Mouse (Mus musculus) cerebellum, postnatal 25 days (tissue): ENCODE data around the gene Lin7a.

Experiments
- DNase-seq, 2 experiments: peaks; one replicate each; pipeline ENCODE4 v3.0.0; 2021; ENCODE audit warnings: mixed read lengths in 2 of 2

Gene Lin7a

GRCm38 (mm10) chr10:107339524-107339923 is 68.0 kb downstream of the Lin7a start:
- DNase-seq, result no peak

DNA sequence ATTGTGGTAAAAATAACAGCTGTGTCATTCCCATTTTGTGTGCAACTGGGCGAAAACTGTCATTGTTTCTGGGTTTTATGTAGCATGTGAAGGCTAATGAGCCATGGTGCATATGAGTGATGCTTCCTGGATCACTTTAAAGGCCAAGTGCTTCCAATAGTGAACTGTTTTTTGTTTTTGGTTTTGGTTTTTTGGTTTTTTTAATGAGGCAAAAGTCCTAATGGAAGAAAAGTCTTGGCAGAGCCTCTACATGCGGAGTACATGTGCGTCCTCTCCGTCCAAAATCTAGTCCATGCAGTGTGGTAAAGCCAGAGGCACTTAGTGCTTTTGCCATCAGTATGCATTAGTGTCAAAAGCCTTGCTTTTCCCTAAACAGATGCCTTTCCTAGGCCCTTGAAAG is 69.7 kb downstream of the Lin7a start:
- no peak for DNase-seq

DNA sequence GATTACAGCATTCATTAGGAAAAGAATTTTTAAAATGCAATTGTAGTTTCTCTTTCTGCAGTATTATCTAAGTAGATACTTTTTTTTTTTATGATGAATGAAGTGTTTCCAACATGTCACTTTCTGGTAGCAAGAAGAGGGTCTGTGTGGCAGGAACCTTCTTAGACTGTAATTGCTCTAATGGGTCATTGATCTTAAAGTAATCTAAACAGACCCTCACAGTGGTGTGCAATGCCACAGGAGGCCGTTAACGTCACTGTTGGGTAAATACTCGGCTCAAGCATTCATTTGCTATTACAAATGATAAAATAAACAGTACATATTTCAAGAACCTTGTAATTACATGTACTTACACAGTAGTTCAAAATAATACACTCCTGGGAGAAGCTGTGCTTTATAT is 72.7 kb downstream of the Lin7a start:
- no peak for DNase-seq

- DNase-seq, result no peak
These were observed 76.4 kb downstream of the Lin7a start for GRCm38 (mm10) chr10:107347842-107348241.

- no peak for DNase-seq
These were observed 80.4 kb downstream of the Lin7a start for GRCm38 (mm10) chr10:107351696-107352485.

GRCm38 (mm10) chr10:107353483-107353882 is 82.0 kb downstream of the Lin7a start:
- no peak for DNase-seq

DNA sequence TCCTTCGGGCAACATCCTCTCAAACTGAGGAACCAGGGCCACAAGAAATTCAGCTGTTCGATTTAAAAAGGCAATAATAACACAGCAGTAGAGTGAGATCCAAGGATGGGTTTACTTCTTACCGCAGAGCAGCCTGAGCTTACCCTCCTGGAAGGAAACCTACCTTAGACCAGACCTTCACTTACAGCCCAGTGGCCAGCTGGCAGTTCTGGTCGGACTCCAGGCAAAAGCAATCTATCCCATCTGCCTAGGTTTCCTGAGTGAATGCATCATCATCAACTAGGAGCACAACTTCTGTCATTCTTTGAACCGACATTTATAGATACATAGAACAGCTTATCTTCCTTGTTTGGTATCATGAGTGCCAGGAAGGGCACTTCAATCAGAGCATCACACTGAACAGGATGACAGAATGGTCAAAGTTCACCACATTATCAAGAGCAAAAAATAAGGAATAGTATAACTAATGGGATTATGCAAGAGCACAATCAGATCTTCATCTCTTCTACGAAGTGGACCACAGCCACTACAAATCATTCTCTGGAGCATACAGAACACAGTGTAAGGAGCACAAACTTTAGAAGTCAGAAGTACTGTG is 87.1 kb downstream of the Lin7a start:
- peak; percentile 83 to 84 for DNase-seq

DNA sequence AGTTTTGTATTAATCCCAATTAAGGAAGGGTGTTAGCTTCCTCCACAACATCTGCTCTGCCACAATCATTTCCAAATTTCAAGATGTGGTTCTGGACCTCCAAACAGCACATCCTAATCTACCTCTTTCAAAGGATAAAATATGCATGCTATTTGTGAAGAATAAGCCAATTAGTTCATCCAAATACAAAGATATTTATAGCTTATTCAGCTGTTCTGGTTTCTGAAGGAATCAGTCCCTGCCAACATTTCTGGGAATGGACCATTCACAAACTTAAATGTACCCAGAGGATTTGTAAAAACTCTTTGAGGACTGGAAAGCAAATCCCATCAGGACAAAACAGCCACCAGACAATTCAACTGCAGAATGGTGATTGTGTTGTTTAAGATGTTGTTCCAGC is 87.8 kb downstream of the Lin7a start:
- no peak for DNase-seq

DNA sequence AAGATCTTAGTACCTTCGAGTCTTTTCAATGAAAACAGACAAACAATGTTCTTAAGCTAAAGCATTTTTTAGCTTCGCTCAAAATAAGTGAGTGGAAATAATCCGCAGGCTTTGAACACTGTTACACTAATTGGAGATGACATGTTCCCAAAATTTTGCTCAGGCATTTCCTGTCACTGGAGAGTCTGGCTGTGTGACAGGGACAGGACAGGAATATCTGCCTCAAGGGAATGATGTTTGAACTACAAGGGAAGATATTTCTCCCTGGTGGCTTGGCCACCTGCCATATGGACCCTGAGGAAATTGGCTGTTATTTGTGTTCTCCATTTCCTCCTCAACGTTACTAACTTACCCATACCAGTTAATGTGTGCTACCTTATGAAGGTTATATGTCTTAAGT is 90.1 kb downstream of the Lin7a start:
- DNase-seq, result peak; percentile 92 to 95

- no peak for DNase-seq
These were observed 90.5 kb downstream of the Lin7a start for GRCm38 (mm10) chr10:107362026-107362425.

- no peak for DNase-seq
These were observed 91.7 kb downstream of the Lin7a start for GRCm38 (mm10) chr10:107363049-107363816.

DNA sequence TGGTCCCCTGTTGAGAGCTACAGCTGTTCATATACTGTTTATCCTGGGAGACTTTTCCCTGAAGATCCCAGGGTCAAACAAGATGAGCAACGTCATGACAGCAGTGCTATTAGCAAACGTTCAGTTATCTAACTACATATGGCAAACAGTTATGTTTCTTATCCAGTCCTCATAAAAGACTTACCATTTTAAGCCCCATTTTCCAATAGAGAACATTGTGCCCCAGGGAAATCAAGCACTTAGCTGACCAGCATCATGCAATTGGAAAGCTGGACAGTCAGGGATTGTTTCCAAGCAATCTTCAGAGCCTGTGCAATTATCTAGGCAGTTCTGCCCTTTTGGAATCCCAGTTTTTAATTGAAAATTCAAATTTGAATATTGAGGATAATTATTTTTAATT is 105.7 kb downstream of the Lin7a start:
- no peak for DNase-seq

- DNase-seq, result no peak
These were observed 109.8 kb downstream of the Lin7a start for GRCm38 (mm10) chr10:107381143-107381746.

- DNase-seq, result no peak
These were observed 112.3 kb downstream of the Lin7a start for GRCm38 (mm10) chr10:107383825-107384224.

- peak; percentile 83 to 90 for DNase-seq
These were observed 118.0 kb downstream of the Lin7a start for GRCm38 (mm10) chr10:107389505-107389904.

DNA sequence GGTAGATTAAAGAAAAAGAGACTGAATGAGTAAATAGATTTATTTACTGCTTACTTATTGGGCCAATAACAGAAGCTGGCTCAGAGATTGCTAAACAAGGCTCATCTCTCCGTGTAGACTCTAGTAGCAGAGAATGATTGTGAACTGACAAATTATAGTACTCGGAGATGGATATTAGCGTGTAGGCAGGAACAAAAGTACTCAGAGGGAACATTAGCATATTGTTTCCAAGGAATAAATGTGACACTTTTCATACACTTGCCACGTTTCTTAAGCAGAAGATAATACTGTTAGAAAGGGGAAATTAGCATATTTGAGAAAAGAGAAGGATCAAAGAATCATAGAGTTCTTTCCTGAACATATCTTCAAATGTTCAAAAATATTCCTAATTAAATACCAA is 133.9 kb downstream of the Lin7a start:
- DNase-seq, result no peak

DNA sequence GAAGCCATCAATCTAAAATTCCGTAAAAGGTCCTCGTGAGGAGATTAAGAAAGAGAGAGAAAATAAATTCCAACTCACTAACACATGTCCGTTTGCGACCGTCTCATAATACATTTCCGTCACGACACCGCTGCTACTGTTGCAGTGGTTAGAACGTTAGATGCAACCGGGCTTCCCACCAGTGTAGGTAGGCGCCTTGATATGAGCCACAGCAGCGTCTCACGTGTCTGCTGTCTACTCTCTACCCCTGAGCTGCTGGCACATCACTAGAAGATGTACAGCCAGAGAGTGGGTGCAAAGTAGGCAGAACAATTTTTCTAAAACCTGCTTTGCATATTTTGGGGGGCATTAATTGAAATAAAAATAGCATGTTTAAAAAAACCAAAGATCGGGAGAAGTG is 146.8 kb downstream of the Lin7a start:
- DNase-seq, result no peak

DNA sequence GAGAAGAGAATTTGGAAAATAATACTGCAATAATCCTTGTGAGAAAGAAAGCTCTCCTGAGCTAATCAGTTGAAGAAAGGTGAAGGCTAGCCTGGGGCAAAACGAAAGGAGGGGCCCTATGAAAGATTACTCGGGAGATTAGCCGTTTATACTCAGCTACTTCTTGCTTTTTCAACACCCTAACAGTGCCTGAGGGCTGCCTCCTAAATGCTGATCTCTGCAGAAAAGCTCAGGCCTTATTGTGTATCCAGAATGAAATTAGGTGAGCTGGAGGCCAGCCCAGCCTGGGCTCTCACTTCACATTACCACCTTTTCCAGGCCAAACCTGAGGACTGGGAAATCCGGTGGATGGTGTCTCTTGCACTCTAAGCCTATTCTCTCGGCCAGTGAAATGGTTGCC is 165.5 kb downstream of the Lin7a start:
- DNase-seq, result peak in 1 of 2 experiments; percentile 17

GRCm38 (mm10) chr10:107442781-107443180 is 171.3 kb downstream of the Lin7a start:
- DNase-seq, result peak; percentile 22 to 56

DNA sequence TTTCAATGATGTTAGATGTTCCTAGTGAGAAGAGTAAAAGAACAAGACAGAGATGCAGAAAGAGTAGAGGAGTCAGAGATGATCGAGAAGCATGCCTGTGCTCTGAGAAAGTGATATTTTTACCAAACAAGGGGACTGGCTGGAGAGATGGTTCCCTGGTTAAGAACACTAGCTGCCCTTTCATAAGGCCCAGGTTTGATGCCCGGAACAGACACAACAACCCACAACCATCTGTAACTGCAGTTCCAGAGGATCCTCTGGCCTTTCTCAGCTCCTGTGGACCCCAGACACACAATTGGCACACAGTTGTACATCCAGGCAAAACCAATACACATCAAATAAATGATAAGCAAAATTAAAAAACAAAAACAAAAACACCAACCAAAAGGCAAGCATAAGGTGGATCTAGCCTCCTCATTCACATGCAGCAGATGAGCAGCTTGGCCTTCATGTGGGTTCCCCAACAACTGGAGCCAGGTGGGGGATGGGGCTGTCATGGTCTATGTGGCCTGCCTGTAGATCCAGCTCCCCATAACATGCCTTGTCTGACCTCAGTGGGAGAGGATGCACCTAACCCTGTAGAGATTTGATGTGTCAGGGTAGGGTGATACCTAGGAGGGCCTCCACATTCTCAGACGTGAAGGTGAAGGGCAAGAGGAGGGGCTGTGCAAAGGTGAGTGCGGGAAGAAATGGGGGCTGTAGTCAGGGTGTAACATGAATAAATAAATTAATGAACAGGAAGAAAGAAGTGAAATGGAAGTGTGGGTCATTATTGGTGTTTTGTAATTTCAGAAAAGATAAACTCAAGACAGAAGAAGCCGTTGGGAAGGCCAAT is 178.2 kb downstream of the Lin7a start:
- no peak for DNase-seq

GRCm38 (mm10) chr10:107467819-107468218 is 196.3 kb downstream of the Lin7a start:
- no peak for DNase-seq
